Mouse (Mus musculus) ES-Bruce4 (cell line): ENCODE results near the gene C1qtnf9. TPM values are rescaled to one million over a fixed set of nuclear protein-coding genes. Genes with fewer than 3 reads are reported as not detected.

Experiments used
- H3K27ac ChIP-seq: 2 replicates; pipeline ENCODE4 v1.5.1; 2012; ENCODE audit warnings: low read length, inconsistent platforms; ENCODE audit not compliant: insufficient read depth
- H3K27me3 ChIP-seq: 2 replicates; pipeline ENCODE4 v1.6.1; 2012; ENCODE audit warnings: mild to moderate bottlenecking, low read length, inconsistent platforms; ENCODE audit not compliant: control insufficient read depth, poor library complexity, insufficient read depth, severe bottlenecking
- H3K36me3 ChIP-seq: 2 replicates; pipeline ENCODE4 v1.6.1; 2012; ENCODE audit warnings: inconsistent platforms, mild to moderate bottlenecking, low read length, moderate library complexity; ENCODE audit not compliant: control insufficient read depth, poor library complexity, insufficient read depth, severe bottlenecking
- H3K4me1 ChIP-seq: one replicate; pipeline ENCODE4 v1.8.1; 2011; ENCODE audit warnings: low read length; ENCODE audit not compliant: control insufficient read depth, insufficient read depth
- H3K4me3 ChIP-seq: 2 replicates; pipeline ENCODE4 v1.5.1; 2011; ENCODE audit warnings: low read depth, mild to moderate bottlenecking, low read length
- H3K9ac ChIP-seq: 2 replicates; pipeline ENCODE4 v1.6.1; 2012; ENCODE audit warnings: low read depth, mild to moderate bottlenecking, inconsistent platforms; ENCODE audit not compliant: poor library complexity, severe bottlenecking
- H3K9me3 ChIP-seq: replicated peaks from 2 replicates; pipeline ENCODE4 v1.6.1; 2012; ENCODE audit warnings: mild to moderate bottlenecking, low read length, inconsistent platforms; ENCODE audit not compliant: control insufficient read depth, poor library complexity, insufficient read depth, severe bottlenecking
- CTCF ChIP-seq: IDR thresholded peaks from one replicate; pipeline ENCODE4 v1.8.1; 2011; ENCODE audit warnings: low read depth, low read length
- EP300 ChIP-seq: IDR thresholded peaks from 2 replicates; pipeline ENCODE4 v1.6.1; 2011; ENCODE audit warnings: low read depth, low read length; ENCODE audit not compliant: insufficient read depth
- POLR2A ChIP-seq: IDR thresholded peaks from one replicate; pipeline ENCODE4 v1.8.1; 2011; ENCODE audit warnings: low read length; ENCODE audit not compliant: insufficient read depth
- polyA plus RNA-seq: library from polyadenylated mRNA; stranded (reverse); fragments of >200 nt; gene quantifications from 2 replicates; pipeline ENCODE4 v1.2.4, GENCODE M21; 2011; ENCODE audit warnings: low read depth; ENCODE audit not compliant: missing spikeins, insufficient read depth, insufficient read length

Gene C1qtnf9
- polyA plus RNA-seq, 1 experiment, result not detected

DNA sequence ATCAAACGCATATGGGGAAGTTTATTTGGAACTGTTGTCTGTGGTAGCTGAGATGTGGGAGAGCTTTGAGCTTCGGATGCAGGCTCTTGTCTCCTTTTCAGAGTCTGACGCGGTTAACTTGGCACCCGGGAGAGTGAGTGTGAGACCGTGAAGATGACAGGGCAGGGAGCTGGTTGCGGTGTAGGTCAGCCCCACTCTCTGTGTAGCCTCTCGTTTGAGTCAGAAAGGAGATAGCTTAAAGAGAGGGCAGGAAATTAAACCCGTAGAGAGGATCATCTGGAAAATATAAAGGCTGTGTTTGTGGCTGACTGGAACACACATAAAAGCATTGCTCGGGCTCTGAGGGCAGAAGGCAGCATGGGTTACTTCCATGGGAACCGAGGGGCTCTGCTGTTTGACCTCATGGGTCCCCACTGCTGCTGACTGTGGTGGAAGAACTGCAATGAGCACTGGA, 39.0 kb downstream of the C1qtnf9 start:
- Histone ChIP-seq H3K4me3 (no peak overlapping the region), H3K9ac (no peak overlapping the region), H3K27me3 (no peaks in the 10 kb centered on the region), H3K9me3 (no peaks in the 10 kb centered on the region), H3K27ac (no peak overlapping the region), H3K4me1 (no peaks in the 10 kb centered on the region), H3K36me3 (peaks cover 3% of the 10 kb centered on the region; the same call in 1 of the 2 replicates)
- no peak for TF ChIP-seq POLR2A
- no peak for TF ChIP-seq EP300
- TF ChIP-seq CTCF, result no peak

GRCm38 (mm10) chr14:60809881-60810280, 41.9 kb downstream of the C1qtnf9 start:
- TF ChIP-seq POLR2A (no peak), EP300 (no peak), CTCF (no peak)
- no peaks in the 10 kb centered on the region for H3K36me3 ChIP-seq
- H3K4me3 ChIP-seq, result no peak overlapping the region
- H3K27me3 ChIP-seq, result no peaks in the 10 kb centered on the region
- H3K9ac ChIP-seq, result no peak overlapping the region
- H3K27ac ChIP-seq, result no peak overlapping the region
- H3K9me3 ChIP-seq, result no peaks in the 10 kb centered on the region
- H3K4me1 ChIP-seq, result no peaks in the 10 kb centered on the region

DNA sequence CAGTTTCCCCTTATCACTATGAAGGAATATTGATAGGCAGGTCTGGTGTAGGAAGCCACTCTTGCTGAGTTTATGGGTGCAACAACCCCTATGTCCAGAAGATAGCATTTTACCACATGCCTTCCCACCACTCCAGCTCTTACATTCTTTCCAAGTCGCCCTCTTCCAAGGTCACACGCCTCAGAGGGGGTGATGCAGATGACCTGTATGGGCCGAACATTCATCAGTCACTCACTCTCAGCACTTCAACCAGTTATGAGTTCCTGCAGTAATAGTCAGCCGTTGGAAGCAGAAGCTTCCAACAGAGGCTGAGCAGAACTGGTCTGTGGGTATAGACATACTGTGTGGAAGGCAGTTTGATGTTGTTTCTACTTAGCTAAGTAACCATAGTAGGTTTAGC, 43.6 kb downstream of the C1qtnf9 start:
- Histone ChIP-seq H3K9me3 (no peaks in the 10 kb centered on the region), H3K4me1 (no peaks in the 10 kb centered on the region), H3K9ac (no peak overlapping the region), H3K27ac (no peak overlapping the region), H3K27me3 (no peaks in the 10 kb centered on the region), H3K36me3 (no peaks in the 10 kb centered on the region), H3K4me3 (no peak overlapping the region)
- TF ChIP-seq EP300 (no peak), CTCF (no peak), POLR2A (no peak)

DNA sequence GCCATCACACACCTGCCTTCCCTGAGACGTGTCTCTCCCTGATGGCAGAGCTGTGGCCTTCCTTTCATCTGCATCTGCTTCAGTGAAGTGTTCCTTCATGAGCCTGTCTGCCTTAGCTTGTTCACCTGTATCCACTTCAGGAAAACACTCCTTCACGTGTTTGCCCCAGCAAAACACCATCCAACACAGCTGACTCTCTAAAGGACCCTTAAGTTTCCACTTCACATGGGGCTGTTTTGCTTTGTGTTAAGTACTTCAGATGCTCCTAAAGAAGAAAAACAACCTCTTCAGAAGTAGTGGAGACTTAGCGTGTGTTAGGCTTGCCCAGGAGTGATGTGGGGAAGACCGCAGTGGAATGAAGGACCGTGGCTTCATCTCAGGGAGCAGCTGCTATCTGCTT, 47.2 kb downstream of the C1qtnf9 start:
- Histone ChIP-seq H3K4me3 (no peak overlapping the region), H3K36me3 (no peaks in the 10 kb centered on the region), H3K4me1 (no peaks in the 10 kb centered on the region), H3K9ac (no peak overlapping the region), H3K27ac (no peak overlapping the region), H3K9me3 (no peaks in the 10 kb centered on the region), H3K27me3 (no peaks in the 10 kb centered on the region)
- TF ChIP-seq EP300 (no peak), CTCF (no peak), POLR2A (no peak)

GRCm38 (mm10) chr14:60818045-60818444, 50.1 kb downstream of the C1qtnf9 start:
- H3K27ac ChIP-seq, result no peak overlapping the region
- H3K27me3 ChIP-seq, result no peaks in the 10 kb centered on the region
- no peak for TF ChIP-seq CTCF
- H3K9me3 ChIP-seq, result no peaks in the 10 kb centered on the region
- no peaks in the 10 kb centered on the region for H3K36me3 ChIP-seq
- H3K9ac ChIP-seq, result no peak overlapping the region
- H3K4me1 ChIP-seq, result no peaks in the 10 kb centered on the region
- H3K4me3 ChIP-seq, result no peak overlapping the region

DNA sequence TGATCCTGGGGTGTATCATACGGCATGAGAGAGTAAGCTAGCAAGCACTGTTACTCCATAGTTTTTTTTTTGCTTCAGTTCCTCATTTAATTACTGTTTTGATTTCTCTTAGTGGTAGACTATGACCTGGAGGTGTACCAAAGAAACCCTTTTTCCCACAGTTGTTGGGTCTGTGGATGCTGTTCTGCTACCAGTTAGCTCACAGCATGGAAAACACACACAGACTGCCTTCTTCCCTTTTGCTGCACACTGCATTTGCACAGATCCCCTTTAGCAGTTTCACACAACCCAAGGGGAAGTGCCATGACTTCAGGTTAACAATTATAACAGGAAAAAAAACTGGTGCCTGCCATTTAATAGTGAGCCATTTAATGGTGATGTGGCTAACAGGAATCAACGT, 62.2 kb downstream of the C1qtnf9 start:
- no peak for TF ChIP-seq EP300
- no peak for TF ChIP-seq POLR2A
- no peak for TF ChIP-seq CTCF
- no peaks in the 10 kb centered on the region for H3K4me1 ChIP-seq
- H3K27ac ChIP-seq, result no peak overlapping the region
- no peak overlapping the region for H3K9ac ChIP-seq
- no peak overlapping the region for H3K4me3 ChIP-seq
- H3K36me3 ChIP-seq, result peaks cover 12% of the 10 kb centered on the region
- H3K27me3 ChIP-seq, result no peaks in the 10 kb centered on the region
- H3K9me3 ChIP-seq, result peaks cover 4% of the 10 kb centered on the region; the same call in 1 of the 2 replicates

Other genes with a start within 250 kb of the C1qtnf9 start
- 33.7 and 38.5 TPM in 2 replicates for gene Spata13, start 134.1 kb upstream of the C1qtnf9 start, polyA plus RNA-seq
- 25.9 and 26.0 TPM in 2 replicates for gene Mipep, start 16.4 kb downstream of the C1qtnf9 start, polyA plus RNA-seq